Mouse (Mus musculus) neural tube, embryonic 11.5 days (tissue): Measurements from ENCODE around the gene Rreb1. TPM values are rescaled to one million over a fixed set of nuclear protein-coding genes. Genes with fewer than 3 reads are reported as not detected.

ENCODE experiments used
- ATAC-seq: fragments of 200-750 bp; cut with Nextera tagmentation; 2 replicates; pipeline ENCODE4 v1.8.0; 2017; ENCODE audit warnings: moderate number of reproducible peaks, mild to moderate bottlenecking, moderate TSS enrichment, moderate library complexity; ENCODE audit not compliant: insufficient read depth, low FRiP score, low TSS enrichment
- DNase-seq: peaks from one replicate; pipeline ENCODE4 v3.0.0-alpha.2; 2015; ENCODE audit warnings: low spot score
- H3K27ac ChIP-seq: fragments of 300-500 bp; sonication (generic); 2 replicates; pipeline ENCODE4 v1.5.1; 2014; ENCODE audit warnings: low read depth, mild to moderate bottlenecking, low read length
- H3K27me3 ChIP-seq: fragments of 300-500 bp; sonication (generic); 2 replicates; pipeline ENCODE4 v1.6.1; 2014; ENCODE audit warnings: mild to moderate bottlenecking, low read length, mixed read lengths; ENCODE audit not compliant: control insufficient read depth, insufficient read depth
- H3K36me3 ChIP-seq: fragments of 300-500 bp; sonication (generic); 2 replicates; pipeline ENCODE4 v1.6.1; 2014; ENCODE audit warnings: mild to moderate bottlenecking, low read length, moderate library complexity, mixed read lengths; ENCODE audit not compliant: control insufficient read depth, insufficient read depth
- H3K4me1 ChIP-seq: fragments of 300-500 bp; sonication (generic); 2 replicates; pipeline ENCODE4 v1.6.1; 2014; ENCODE audit warnings: low read length, mixed read lengths; ENCODE audit not compliant: control insufficient read depth, insufficient read depth
- H3K4me2 ChIP-seq: fragments of 300-500 bp; sonication (generic); 2 replicates; pipeline ENCODE4 v1.6.1; 2014; ENCODE audit warnings: low read depth, mild to moderate bottlenecking, moderate library complexity
- H3K4me3 ChIP-seq: fragments of 300-500 bp; sonication (generic); 2 replicates; pipeline ENCODE4 v1.5.1; 2014; ENCODE audit warnings: low read depth, low read length
- H3K9ac ChIP-seq: fragments of 300-500 bp; sonication (generic); 2 replicates; pipeline ENCODE4 v1.6.1; 2014; ENCODE audit warnings: mild to moderate bottlenecking, low read length
- H3K9me3 ChIP-seq: fragments of 300-500 bp; sonication (generic); 2 replicates; pipeline ENCODE4 v1.6.1; 2016; ENCODE audit warnings: low read length; ENCODE audit not compliant: control insufficient read depth
- WGBS: fragments of 180-500 bp; shearing (Covaris S2); extraction: QIAGEN DNeasy Blood & Tissue Kit; methylation state at CpG from one replicate; pipeline ENCODE4 v1.1.7; 2014; 5-methylcytosine and 5-hydroxymethylcytosine counted together
- polyA plus RNA-seq: library from polyadenylated mRNA; unstranded; fragments of >200 nt; fragmentation: Nextera tagmentation; extraction: Ambion mirVana; gene quantifications from 2 replicates; pipeline ENCODE4 v1.2.1, GENCODE M21; 2014

The Rreb1 gene
- polyA plus RNA-seq, 1 experiment from 2014 or later, result 5.9 TPM

GRCm38 (mm10) chr13:37909225-37909624 lies 131.0 kb downstream of the Rreb1 start:
- DNase-seq (no peak), ATAC-seq (no peak)
- Histone ChIP-seq H3K4me1 (no peaks in the 10 kb centered on the region), H3K27ac (no peak overlapping the region), H3K27me3 (no peaks in the 10 kb centered on the region), H3K4me3 (no peak overlapping the region), H3K9me3 (no peaks in the 10 kb centered on the region), H3K9ac (no peak overlapping the region), H3K4me2 (no peak overlapping the region), H3K36me3 (no peaks in the 10 kb centered on the region)
- 76% methylated on average over 2 of the region's 2 CpGs for WGBS

GRCm38 (mm10) chr13:37912011-37912410 lies 133.8 kb downstream of the Rreb1 start:
- Histone ChIP-seq H3K27me3 (no peaks in the 10 kb centered on the region), H3K4me1 (no peaks in the 10 kb centered on the region), H3K27ac (no peak overlapping the region), H3K9me3 (no peaks in the 10 kb centered on the region), H3K4me3 (no peak overlapping the region), H3K4me2 (no peak overlapping the region), H3K36me3 (no peaks in the 10 kb centered on the region), H3K9ac (no peak overlapping the region)
- ATAC-seq (no peak), DNase-seq (no peak)
- 87% methylated on average over 6 of the region's 6 CpGs for WGBS

GRCm38 (mm10) chr13:37912591-37913467 lies 134.6 kb downstream of the Rreb1 start:
- Histone ChIP-seq H3K36me3 (no peaks in the 10 kb centered on the region), H3K4me1 (no peaks in the 10 kb centered on the region), H3K4me2 (no peak overlapping the region), H3K4me3 (no peak overlapping the region), H3K9ac (no peak overlapping the region), H3K27me3 (no peaks in the 10 kb centered on the region), H3K27ac (no peak overlapping the region), H3K9me3 (no peaks in the 10 kb centered on the region)
- WGBS, result 58% methylated on average over 12 of the region's 12 CpGs
- no peak for DNase-seq
- no peak for ATAC-seq

GRCm38 (mm10) chr13:37913963-37914362 lies 135.8 kb downstream of the Rreb1 start:
- no peaks in the 10 kb centered on the region for H3K27me3 ChIP-seq
- ATAC-seq, result no peak
- DNase-seq, result no peak
- no peak overlapping the region for H3K9ac ChIP-seq
- H3K9me3 ChIP-seq, result no peaks in the 10 kb centered on the region
- H3K4me2 ChIP-seq, result no peak overlapping the region
- H3K4me1 ChIP-seq, result no peaks in the 10 kb centered on the region
- no peak overlapping the region for H3K4me3 ChIP-seq
- no peaks in the 10 kb centered on the region for H3K36me3 ChIP-seq
- H3K27ac ChIP-seq, result no peak overlapping the region
- WGBS, result 75% methylated on average over 3 of the region's 3 CpGs

- ATAC-seq, result no peak
- Histone ChIP-seq H3K9ac (no peak overlapping the region), H3K27ac (no peak overlapping the region), H3K4me2 (no peak overlapping the region), H3K36me3 (no peaks in the 10 kb centered on the region), H3K9me3 (no peaks in the 10 kb centered on the region), H3K27me3 (no peaks in the 10 kb centered on the region), H3K4me3 (no peak overlapping the region), H3K4me1 (no peaks in the 10 kb centered on the region)
- WGBS, result 91% methylated on average over 15 of the region's 15 CpGs
- DNase-seq, result no peak
Measured at GRCm38 (mm10) chr13:37918336-37919261, 140.4 kb downstream of the Rreb1 start.

- H3K9ac ChIP-seq, result no peak overlapping the region
- H3K4me3 ChIP-seq, result no peak overlapping the region
- no peaks in the 10 kb centered on the region for H3K9me3 ChIP-seq
- ATAC-seq, result no peak
- H3K27me3 ChIP-seq, result no peaks in the 10 kb centered on the region
- no peak overlapping the region for H3K4me2 ChIP-seq
- no peaks in the 10 kb centered on the region for H3K36me3 ChIP-seq
- H3K27ac ChIP-seq, result no peak overlapping the region
- WGBS, result 86% methylated on average over 3 of the region's 3 CpGs
- no peak for DNase-seq
- no peaks in the 10 kb centered on the region for H3K4me1 ChIP-seq
Measured at GRCm38 (mm10) chr13:37919711-37920277, 141.6 kb downstream of the Rreb1 start.

- no peak overlapping the region for H3K27ac ChIP-seq
- DNase-seq (no peak), ATAC-seq (no peak)
- H3K9ac ChIP-seq, result no peak overlapping the region
- WGBS, result 47% methylated on average over 2 of the region's 2 CpGs
- H3K4me2 ChIP-seq, result no peak overlapping the region
- H3K4me3 ChIP-seq, result no peak overlapping the region
- no peaks in the 10 kb centered on the region for H3K27me3 ChIP-seq
- no peaks in the 10 kb centered on the region for H3K36me3 ChIP-seq
- H3K9me3 ChIP-seq, result no peaks in the 10 kb centered on the region
- no peaks in the 10 kb centered on the region for H3K4me1 ChIP-seq
Measured at GRCm38 (mm10) chr13:37920727-37921126, 142.5 kb downstream of the Rreb1 start.

GRCm38 (mm10) chr13:37923091-37923490 lies 144.9 kb downstream of the Rreb1 start:
- H3K4me3 ChIP-seq, result no peak overlapping the region
- DNase-seq, result no peak
- H3K36me3 ChIP-seq, result no peaks in the 10 kb centered on the region
- H3K27ac ChIP-seq, result no peak overlapping the region
- H3K9me3 ChIP-seq, result no peaks in the 10 kb centered on the region
- H3K4me1 ChIP-seq, result no peaks in the 10 kb centered on the region
- no peak for ATAC-seq
- WGBS, result 84% methylated on average over 4 of the region's 4 CpGs
- H3K4me2 ChIP-seq, result no peak overlapping the region
- H3K27me3 ChIP-seq, result no peaks in the 10 kb centered on the region
- no peak overlapping the region for H3K9ac ChIP-seq
